Mouse (Mus musculus) limb, embryonic 15.5 days (tissue): ENCODE results near the gene Zfp428. TPM values are rescaled to one million over a fixed set of nuclear protein-coding genes. Genes with fewer than 3 reads are reported as not detected.
A peak's percentile ranks its signal among the peaks of the same experiment; 100 is the strongest.

ENCODE experiments used
- ATAC-seq: fragments of 200-750 bp; cut with Nextera tagmentation; 2 replicates; pipeline ENCODE4 v1.8.0; 2017; ENCODE audit warnings: low read depth, moderate TSS enrichment; ENCODE audit not compliant: insufficient number of reproducible peaks, low FRiP score, low TSS enrichment
- H3K27ac ChIP-seq: fragments of 300-500 bp; sonication (generic); 2 replicates; pipeline ENCODE4 v1.5.1; 2015; ENCODE audit warnings: moderate library complexity, mild to moderate bottlenecking, inconsistent platforms
- H3K27me3 ChIP-seq: fragments of 300-500 bp; sonication (generic); 2 replicates; pipeline ENCODE4 v1.6.1; 2015; ENCODE audit warnings: inconsistent platforms
- H3K36me3 ChIP-seq: fragments of 300-500 bp; sonication (generic); 2 replicates; pipeline ENCODE4 v1.6.1; 2015; ENCODE audit warnings: inconsistent platforms
- H3K4me1 ChIP-seq: fragments of 300-500 bp; sonication (generic); 2 replicates; pipeline ENCODE4 v1.6.1; 2015; ENCODE audit warnings: inconsistent platforms
- H3K4me2 ChIP-seq: fragments of 300-500 bp; sonication (generic); 2 replicates; pipeline ENCODE4 v1.6.1; 2015; ENCODE audit warnings: mild to moderate bottlenecking, inconsistent platforms
- H3K4me3 ChIP-seq: fragments of 300-500 bp; sonication (generic); 2 replicates; pipeline ENCODE4 v1.5.1; 2015; ENCODE audit warnings: mild to moderate bottlenecking, inconsistent platforms
- H3K9ac ChIP-seq: fragments of 300-500 bp; sonication (generic); 2 replicates; pipeline ENCODE4 v1.6.1; 2015; ENCODE audit warnings: inconsistent platforms
- H3K9me3 ChIP-seq: fragments of 300-500 bp; sonication (generic); 2 replicates; pipeline ENCODE4 v1.6.1; 2016; ENCODE audit warnings: inconsistent platforms
- WGBS: fragments of 180-500 bp; shearing (Covaris S2); methylation state at CpG from one replicate; pipeline ENCODE4 v1.1.7; 2015; 5-methylcytosine and 5-hydroxymethylcytosine counted together
- polyA plus RNA-seq: library from polyadenylated mRNA; unstranded; fragments of >200 nt; fragmentation: Nextera tagmentation; extraction: Ambion mirVana; gene quantifications from 2 replicates; pipeline ENCODE4 v1.2.1, GENCODE M21; 2015

The Zfp428 gene
- 40.8 and 44.3 TPM in 2 replicates for polyA plus RNA-seq

DNA sequence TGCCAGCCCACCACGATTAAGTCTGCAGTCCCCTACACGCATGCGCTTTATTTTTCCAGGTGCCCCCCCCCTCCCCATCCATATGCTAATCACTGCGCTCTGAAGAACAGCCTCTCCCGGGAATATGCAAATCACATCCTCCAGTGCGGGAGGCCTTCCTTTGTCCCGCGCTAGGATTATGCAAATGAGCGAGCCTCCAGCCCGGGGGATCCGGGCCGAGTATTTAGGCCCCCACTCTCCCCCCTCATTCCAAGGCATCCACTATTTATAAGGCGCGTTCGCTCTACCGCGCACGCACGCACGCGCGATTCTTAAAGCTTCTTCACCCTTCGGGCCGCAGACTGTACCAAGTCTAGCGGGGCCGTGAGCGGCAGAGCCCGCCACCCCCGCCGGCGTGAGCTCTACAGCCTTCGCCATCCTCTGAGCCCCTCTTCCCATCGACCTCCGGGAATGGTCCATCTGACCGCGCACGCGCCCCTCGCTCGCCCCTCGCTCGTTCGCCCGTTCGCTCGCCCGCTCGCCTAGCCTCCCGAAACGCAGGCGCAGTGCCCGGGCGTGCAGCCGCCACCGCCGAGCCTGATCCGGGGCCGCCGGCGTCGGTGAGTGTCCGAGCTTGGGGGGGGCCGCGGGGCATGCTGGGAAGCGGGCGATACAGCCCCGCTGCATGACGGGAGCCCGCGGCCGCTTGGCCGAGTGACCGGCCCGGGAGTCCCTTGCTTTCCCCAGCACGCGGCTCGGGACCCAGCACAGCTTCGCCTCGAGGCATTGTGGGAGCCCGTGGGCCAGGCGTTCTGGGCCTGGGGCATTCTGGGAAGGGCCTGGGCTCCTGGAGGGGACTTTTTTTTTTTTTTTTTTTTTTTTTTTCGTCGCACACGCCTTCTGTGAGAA lies at the start of gene Zfp428:
Gene Zfp428, plus strand, starts transcription at position 169 of the 888 bp plus-strand sequence.
- Histone ChIP-seq H3K4me1 (peaks cover 36% of the 10 kb centered on the region), H3K9me3 (no peaks in the 10 kb centered on the region), H3K9ac (peak within 1 kb of the TSS; percentile 94), H3K36me3 (peaks cover 6% of the 10 kb centered on the region; the same call in 1 of the 2 replicates), H3K27me3 (peaks cover 10% of the 10 kb centered on the region; the same call in 1 of the 2 replicates), H3K4me2 (peak within 1 kb of the TSS; percentile 79), H3K27ac (peak within 1 kb of the TSS; percentile 99), H3K4me3 (peak within 1 kb of the TSS; percentile 80)
- 0% methylated on average over 84 of the region's 84 CpGs for WGBS
- peak; percentile 74 for ATAC-seq

DNA sequence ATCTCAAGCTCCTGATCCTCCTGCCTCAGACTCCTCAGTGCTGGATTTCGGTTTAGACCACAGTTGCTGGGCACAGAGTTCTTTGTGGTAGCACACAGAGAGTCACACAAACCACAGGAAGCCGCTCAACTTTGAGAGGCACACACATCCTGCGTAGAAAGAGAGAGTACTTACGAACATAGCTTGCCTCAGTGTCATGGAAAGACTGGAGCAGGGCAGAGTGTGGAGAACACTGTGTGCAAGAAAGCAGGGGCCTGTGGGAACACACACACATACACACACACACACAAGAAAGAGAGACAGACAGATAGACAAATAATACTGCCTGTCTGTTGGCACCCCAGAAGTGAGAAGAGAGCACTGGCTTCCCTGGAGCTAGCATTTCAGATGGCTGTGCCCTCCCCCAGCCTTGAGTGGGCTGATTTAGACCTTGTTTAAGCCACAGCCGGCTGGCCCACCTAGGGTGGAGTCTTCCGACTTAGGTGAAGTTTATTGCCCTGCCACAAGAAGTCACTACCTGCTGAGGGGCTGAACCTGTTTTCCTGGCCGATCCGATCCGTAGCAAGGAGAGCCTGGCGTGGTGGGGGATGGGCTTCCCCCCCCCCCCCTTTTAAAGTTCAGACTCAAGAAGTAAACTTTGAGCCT lies 49.0 kb upstream of the Zfp428 start:
- H3K27ac ChIP-seq, result no peak overlapping the region
- ATAC-seq, result no peak
- no peak overlapping the region for H3K4me3 ChIP-seq
- no peaks in the 10 kb centered on the region for H3K9me3 ChIP-seq
- 31% methylated on average over 10 of the region's 10 CpGs for WGBS
- H3K27me3 ChIP-seq, result 0 out of 2 replicates have a peak, but pooled peaks cover 5% of the 10 kb centered on the region
- no peaks in the 10 kb centered on the region for H3K36me3 ChIP-seq
- H3K4me2 ChIP-seq, result no peak overlapping the region
- H3K9ac ChIP-seq, result no peak overlapping the region
- peaks cover 12% of the 10 kb centered on the region for H3K4me1 ChIP-seq

DNA sequence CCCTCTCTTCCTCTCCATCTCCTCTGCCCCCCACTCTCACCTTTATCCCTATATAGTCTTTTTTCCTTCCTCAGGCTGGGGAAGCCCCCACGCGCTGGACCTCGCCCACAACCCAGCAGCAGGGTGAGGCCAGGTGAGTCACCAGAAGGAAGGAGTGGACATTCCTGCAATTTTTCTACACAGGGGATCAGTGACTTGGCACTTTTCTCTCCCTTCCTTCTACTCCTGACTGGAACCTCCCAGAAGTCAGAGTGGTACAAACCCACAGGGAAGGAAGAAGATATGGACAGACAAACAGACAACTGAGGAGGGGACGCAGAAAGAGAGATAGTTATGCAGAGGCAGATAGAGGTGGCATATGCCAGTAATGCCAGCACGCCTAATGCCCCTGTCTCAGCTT lies 47.4 kb upstream of the Zfp428 start:
- Histone ChIP-seq H3K9ac (no peak overlapping the region), H3K9me3 (no peaks in the 10 kb centered on the region), H3K4me3 (no peak overlapping the region), H3K27ac (no peak overlapping the region), H3K27me3 (0 out of 2 replicates have a peak, but pooled peaks cover 9% of the 10 kb centered on the region), H3K4me2 (no peak overlapping the region), H3K4me1 (peaks cover 16% of the 10 kb centered on the region), H3K36me3 (no peaks in the 10 kb centered on the region)
- no peak for ATAC-seq
- WGBS, result 71% methylated on average over 5 of the region's 5 CpGs

DNA sequence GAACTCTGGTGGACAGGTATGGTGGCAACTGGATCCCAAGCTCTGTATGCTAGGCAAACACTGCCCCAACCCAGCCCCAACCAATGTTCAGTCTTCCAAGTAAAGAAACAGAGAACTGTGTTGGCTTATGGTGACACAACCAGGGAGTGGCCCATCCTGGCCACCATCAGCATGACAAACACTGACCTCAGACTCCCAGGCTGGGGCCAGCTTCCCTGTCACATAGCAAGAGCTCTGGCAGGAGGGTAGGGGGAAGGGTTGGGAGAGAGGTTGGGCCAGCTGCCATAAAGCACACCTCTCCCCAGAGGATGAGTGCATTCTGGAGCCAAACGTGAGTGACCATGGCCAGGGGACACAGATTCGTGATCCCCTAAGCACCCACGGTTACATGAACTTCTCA lies 47.0 kb upstream of the Zfp428 start:
- Histone ChIP-seq H3K4me1 (peaks cover 16% of the 10 kb centered on the region), H3K27me3 (0 out of 2 replicates have a peak, but pooled peaks cover 9% of the 10 kb centered on the region), H3K4me2 (no peak overlapping the region), H3K27ac (no peak overlapping the region), H3K4me3 (no peak overlapping the region), H3K9ac (no peak overlapping the region), H3K9me3 (no peaks in the 10 kb centered on the region), H3K36me3 (no peaks in the 10 kb centered on the region)
- no peak for ATAC-seq
- 47% methylated on average over 3 of the region's 3 CpGs for WGBS

DNA sequence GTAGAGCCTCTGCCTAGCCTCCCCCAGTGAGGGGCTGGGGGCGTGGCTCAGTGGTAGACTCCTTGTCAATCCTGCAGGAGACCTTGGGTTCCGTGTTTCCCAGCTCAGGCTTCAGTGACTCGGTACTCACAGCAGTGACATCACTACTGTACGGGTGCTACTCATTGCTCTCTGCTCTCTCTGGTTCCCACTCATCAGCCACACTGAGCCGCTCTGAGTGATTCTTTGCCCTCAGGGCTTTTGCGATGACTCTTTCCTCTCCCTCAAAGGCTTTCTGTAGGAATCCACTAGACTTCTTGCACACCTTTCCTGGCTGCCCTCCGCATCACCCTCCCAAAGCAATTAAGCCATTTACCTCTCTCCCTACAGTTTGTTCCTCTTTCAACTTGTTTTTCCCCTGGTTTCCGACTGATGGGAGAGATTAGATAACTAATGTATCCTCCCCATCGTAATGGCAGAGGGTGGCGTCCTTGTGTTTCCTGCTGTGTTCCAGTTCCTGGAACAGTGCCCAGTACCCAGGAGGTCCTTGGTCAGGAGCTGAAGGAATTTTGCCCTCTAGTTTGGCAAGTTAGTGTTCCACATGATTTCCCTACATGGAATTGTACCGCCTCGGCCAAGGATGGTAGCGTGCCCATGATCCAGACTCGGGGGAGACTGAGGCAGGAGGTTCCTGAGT lies 45.3 kb upstream of the Zfp428 start:
- WGBS, result 44% methylated on average over 14 of the region's 14 CpGs
- H3K9me3 ChIP-seq, result no peaks in the 10 kb centered on the region
- H3K4me2 ChIP-seq, result no peak overlapping the region
- H3K36me3 ChIP-seq, result no peaks in the 10 kb centered on the region
- peaks cover 16% of the 10 kb centered on the region for H3K4me1 ChIP-seq
- H3K27ac ChIP-seq, result no peak overlapping the region
- ATAC-seq, result no peak
- H3K4me3 ChIP-seq, result no peak overlapping the region
- H3K27me3 ChIP-seq, result 0 out of 2 replicates have a peak, but pooled peaks cover 9% of the 10 kb centered on the region
- no peak overlapping the region for H3K9ac ChIP-seq

DNA sequence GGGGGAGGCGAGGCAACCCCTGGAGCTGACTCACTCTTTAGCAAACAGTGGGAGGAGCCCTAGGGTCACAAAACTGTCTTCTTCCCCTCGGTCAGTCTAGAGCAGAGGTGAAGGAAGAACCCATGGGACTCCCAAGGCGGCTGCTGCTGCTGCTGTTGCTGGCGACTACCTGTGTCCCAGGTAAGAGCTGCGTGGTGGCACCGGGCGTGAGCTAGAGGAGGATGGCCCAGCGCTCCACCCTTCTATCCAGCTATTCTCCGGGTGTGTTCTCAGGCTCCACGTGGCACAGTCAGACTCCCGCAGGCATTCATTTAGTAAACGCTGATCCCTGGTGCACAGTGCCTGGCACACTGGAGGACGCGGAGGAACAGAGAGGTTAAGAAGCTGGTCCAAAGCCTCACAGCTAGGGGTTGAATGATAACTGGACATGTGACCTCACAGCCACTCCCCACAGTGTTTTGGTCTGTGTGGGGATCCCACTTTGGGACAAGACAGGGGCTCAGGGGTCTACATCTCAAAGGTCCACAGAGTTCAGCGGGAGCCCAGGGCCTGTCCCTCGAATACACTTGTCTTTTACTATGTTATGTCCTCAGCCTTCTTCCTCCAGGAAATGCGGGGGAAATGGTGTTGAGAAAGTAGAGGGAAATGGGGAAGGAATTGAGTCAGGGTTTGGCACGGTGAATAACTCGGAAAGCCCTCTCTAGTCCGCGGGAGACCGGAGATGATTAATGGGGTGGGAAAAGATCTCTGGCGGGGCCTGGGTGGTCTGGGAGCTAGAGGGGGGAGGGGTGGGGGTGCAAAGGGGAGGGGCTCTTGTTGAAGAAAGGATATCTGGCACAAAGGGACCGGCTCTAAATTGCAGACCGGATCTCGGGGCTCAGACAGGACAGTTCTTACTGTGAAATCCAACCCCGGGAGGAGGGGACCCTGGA lies 44.2 kb upstream of the Zfp428 start, which contains the start of gene Plaur:
Gene Plaur, plus strand, starts transcription at position 97 of the 932 bp plus-strand sequence.
- Histone ChIP-seq H3K9me3 (no peaks in the 10 kb centered on the region), H3K4me3 (peak within 1 kb of the TSS; percentile 31), H3K4me2 (peak within 1 kb of the TSS; percentile 41), H3K27me3 (0 out of 2 replicates have a peak, but pooled peaks cover 9% of the 10 kb centered on the region), H3K4me1 (peaks cover 16% of the 10 kb centered on the region), H3K9ac (no peak within 1 kb of the TSS), H3K36me3 (no peaks in the 10 kb centered on the region), H3K27ac (no peak within 1 kb of the TSS)
- 4% methylated on average over 26 of the region's 27 CpGs for WGBS
- ATAC-seq, result peak; percentile 26; the same call in 1 of the 2 replicates

DNA sequence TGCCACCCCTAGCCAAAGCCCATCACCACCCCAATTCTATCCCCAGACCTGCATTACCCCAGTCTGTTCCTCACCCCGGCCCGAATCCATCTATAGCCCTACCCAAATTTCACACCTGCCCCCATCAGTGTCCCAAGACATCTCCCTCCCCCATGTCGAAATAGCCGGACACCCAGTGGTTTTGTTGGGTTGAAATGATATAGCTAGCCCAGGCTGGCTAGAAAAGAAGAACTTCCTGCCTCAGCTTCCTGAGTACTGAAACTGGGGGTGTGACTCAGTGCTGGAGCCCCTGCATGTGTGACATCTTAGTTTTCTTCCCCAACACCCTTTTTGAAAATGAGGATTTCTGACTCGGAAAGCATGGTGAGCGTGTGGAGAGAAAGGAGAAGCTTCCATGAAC lies 40.0 kb upstream of the Zfp428 start:
- Histone ChIP-seq H3K9me3 (no peaks in the 10 kb centered on the region; the same call in 1 of the 2 replicates), H3K27ac (no peak overlapping the region), H3K4me3 (no peak overlapping the region), H3K27me3 (0 out of 2 replicates have a peak, but pooled peaks cover 9% of the 10 kb centered on the region), H3K4me2 (no peak overlapping the region), H3K4me1 (peaks cover 10% of the 10 kb centered on the region), H3K9ac (no peak overlapping the region), H3K36me3 (no peaks in the 10 kb centered on the region)
- no peak for ATAC-seq
- WGBS, result 88% methylated on average over 6 of the region's 6 CpGs

DNA sequence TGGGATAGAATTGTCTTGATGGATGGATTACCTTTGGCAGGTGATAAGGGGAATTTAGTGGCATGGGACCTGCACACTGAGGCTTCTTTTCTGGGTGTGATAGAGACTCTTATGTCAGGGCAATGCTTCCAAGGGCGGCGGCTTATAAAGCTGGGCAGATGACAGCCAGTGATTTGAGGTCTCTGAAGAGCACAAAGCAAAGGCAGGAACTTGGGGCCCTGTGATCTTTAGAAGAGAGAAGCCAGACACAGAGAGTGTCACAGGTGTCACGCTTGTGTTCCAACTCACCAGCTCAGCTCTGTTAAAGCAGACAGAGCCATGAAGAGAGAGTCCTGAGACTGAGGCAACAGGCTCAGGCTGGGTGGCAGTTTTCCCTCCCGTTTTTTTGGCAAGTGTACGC lies 38.9 kb upstream of the Zfp428 start:
- H3K27me3 ChIP-seq, result 0 out of 2 replicates have a peak, but pooled peaks cover 4% of the 10 kb centered on the region
- no peak overlapping the region for H3K27ac ChIP-seq
- no peak overlapping the region for H3K4me3 ChIP-seq
- no peak overlapping the region for H3K9ac ChIP-seq
- H3K36me3 ChIP-seq, result no peaks in the 10 kb centered on the region
- no peaks in the 10 kb centered on the region; the same call in 1 of the 2 replicates for H3K9me3 ChIP-seq
- WGBS, result 80% methylated on average over 5 of the region's 5 CpGs
- peaks cover 4% of the 10 kb centered on the region; the same call in 1 of the 2 replicates for H3K4me1 ChIP-seq
- no peak for ATAC-seq
- H3K4me2 ChIP-seq, result no peak overlapping the region

DNA sequence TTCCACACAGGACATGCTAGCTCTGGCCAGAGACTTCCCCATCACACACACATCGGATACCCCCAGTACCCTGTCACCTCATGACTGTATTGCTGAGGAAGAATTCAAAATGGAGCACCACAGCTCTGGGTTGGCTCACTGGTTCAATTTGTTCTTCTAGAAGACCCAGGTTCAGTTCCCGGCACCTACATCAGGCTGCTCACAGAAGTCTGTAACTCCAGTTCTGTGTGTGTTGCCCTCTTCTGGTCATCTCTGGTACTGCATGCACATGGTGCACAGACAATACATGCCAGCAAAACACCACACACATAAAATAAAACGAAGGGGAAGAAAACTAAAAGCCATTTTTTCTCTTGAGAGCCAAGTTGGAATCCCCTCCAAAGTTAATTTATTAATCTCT lies 37.7 kb upstream of the Zfp428 start:
- WGBS, result 88% methylated on average over 3 of the region's 3 CpGs
- no peak overlapping the region for H3K27ac ChIP-seq
- no peak for ATAC-seq
- H3K4me1 ChIP-seq, result no peaks in the 10 kb centered on the region
- no peaks in the 10 kb centered on the region for H3K27me3 ChIP-seq
- H3K9ac ChIP-seq, result no peak overlapping the region
- no peak overlapping the region for H3K4me2 ChIP-seq
- H3K9me3 ChIP-seq, result no peaks in the 10 kb centered on the region; the same call in 1 of the 2 replicates
- no peaks in the 10 kb centered on the region for H3K36me3 ChIP-seq
- H3K4me3 ChIP-seq, result no peak overlapping the region

DNA sequence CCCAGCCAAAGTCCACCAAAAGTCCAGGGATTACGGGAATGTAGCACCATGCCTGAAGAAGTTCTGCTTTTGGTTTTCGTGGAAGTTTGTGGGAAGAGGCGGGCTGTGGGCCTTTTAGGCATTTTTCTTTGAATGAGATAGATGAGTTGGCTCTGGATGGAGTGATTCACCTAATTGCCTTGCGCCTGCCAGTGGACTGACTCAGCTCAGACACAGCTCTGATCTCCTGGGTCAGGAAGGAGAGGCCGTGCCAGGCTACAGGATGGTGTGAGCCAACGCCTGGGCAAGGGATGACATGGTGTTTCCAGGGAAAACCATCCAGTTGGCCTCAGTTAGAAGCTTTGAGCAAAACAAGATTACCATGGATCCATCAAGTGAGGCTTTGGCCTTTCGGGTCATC lies 36.5 kb upstream of the Zfp428 start:
- H3K9me3 ChIP-seq, result no peaks in the 10 kb centered on the region; the same call in 1 of the 2 replicates
- H3K9ac ChIP-seq, result no peak overlapping the region
- H3K4me3 ChIP-seq, result no peak overlapping the region
- no peaks in the 10 kb centered on the region for H3K36me3 ChIP-seq
- H3K27ac ChIP-seq, result no peak overlapping the region
- H3K4me1 ChIP-seq, result no peaks in the 10 kb centered on the region
- WGBS, result 94% methylated on average over 7 of the region's 7 CpGs
- no peak for ATAC-seq
- no peak overlapping the region for H3K4me2 ChIP-seq
- H3K27me3 ChIP-seq, result no peaks in the 10 kb centered on the region

DNA sequence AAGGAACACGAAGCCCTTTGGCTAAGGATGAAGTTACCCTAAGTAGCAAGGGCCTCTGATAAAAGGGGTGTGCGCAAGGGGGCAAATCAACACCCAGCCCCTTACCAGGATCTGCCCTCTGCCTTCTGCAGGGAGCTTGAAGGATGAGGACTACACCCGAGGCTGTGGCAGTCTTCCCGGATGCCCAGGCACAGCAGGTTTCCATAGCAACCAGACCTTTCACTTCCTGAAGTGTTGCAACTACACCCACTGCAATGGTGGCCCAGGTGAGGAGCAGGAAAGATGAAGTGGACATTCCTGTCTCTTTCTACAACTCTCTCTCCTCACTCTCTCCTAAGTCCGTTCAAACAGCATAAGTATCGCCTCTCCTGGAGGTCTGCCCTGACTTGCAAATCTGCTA lies 34.4 kb upstream of the Zfp428 start:
- Histone ChIP-seq H3K27me3 (no peaks in the 10 kb centered on the region), H3K4me1 (no peaks in the 10 kb centered on the region), H3K9me3 (no peaks in the 10 kb centered on the region; the same call in 1 of the 2 replicates), H3K36me3 (no peaks in the 10 kb centered on the region), H3K27ac (no peak overlapping the region), H3K9ac (no peak overlapping the region), H3K4me3 (no peak overlapping the region), H3K4me2 (no peak overlapping the region)
- WGBS, result 78% methylated on average over 6 of the region's 6 CpGs
- ATAC-seq, result no peak
